Mouse (Mus musculus) heart, postnatal 4 days (tissue): ENCODE data around the gene Gpr83. TPM values are rescaled to one million over a fixed set of nuclear protein-coding genes. Genes with fewer than 3 reads are reported as not detected.

Experiments used
- DNase-seq: peaks from one replicate; pipeline ENCODE4 v3.0.0; 2021
- total RNA-seq, 2 experiments: library from RNA; stranded (reverse); gene quantifications; 2 replicates each; pipeline ENCODE4 v1.2.3; 2021

Gene Gpr83
- total RNA-seq, result not detected

- DNase-seq, result peak; percentile 31
These were observed at the start of gene Gpr83 for GRCm38 (mm10) chr9:14859868-14860639. Gpr83 (plus strand) TSS chr9:14860210.

- no peak for DNase-seq
These were observed 38.6 kb upstream of the Gpr83 start for GRCm38 (mm10) chr9:14821396-14821795.

DNA sequence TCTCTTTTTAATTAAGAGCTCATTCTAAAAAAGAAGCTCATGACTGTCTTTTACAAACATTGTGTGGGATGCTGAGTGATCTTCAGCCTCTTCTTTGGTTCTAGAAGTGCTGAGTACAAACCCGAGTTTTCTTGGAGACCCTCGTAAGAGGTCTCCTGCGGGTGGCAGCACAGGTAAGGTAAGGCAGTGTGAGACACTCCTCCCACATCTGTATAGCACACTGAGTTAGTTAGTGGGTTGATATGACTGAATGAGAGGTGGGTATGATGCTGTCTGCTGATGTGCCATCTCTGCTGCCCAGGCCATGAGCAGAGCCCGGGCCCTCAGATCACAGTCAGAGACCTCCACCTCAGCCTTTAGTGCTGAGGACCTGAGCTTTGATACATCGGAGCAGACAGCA lies 35.2 kb upstream of the Gpr83 start:
- no peak for DNase-seq

- no peak for DNase-seq
These were observed 32.1 kb upstream of the Gpr83 start for GRCm38 (mm10) chr9:14827875-14828274.

GRCm38 (mm10) chr9:14832046-14832445 lies 28.0 kb upstream of the Gpr83 start:
- DNase-seq, result no peak

- no peak for DNase-seq
These were observed 24.5 kb upstream of the Gpr83 start for GRCm38 (mm10) chr9:14835335-14836075.

DNA sequence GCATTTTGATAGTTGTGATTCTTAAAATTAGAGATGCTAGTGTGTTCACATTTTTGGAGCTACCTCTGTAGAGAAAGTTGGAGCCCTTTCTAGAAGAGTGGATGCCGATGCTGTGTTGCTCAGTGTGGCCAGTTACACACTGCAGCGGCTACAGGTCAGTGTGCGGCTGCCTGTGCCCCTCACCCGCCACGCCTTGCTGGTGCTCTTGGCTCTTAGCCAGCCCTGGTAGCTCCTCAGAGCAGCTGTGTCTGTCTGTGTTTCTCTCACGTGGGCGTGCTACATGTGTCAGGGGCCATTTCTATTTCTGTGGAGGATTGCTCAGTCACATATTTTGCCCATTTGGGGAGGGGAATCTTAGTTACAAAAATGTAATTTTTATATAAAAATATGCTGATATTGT lies 20.5 kb upstream of the Gpr83 start:
- DNase-seq, result peak; percentile 62

DNA sequence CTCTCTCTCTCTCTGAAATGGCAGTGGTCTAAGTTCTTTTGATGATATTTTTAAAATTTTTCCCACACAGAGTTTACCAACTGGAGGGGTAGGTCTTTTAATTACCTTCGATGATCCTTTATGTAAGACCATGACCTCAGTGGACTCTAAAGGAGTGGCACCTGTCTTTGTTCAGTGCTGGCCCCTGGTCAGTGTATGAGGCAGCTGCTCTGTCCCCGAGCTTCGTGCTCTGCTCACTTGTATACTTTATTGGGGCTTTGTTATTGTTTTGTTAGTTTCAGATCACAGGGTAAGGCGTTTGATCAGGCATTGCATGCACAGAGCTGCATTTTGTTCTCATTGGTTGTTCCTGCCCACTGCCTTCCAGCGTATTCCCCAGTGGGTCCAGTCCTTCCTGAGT lies 20.0 kb upstream of the Gpr83 start:
- no peak for DNase-seq

GRCm38 (mm10) chr9:14841878-14842761 lies 17.9 kb upstream of the Gpr83 start:
- DNase-seq, result peak; percentile 33

- no peak for DNase-seq
These were observed 16.6 kb upstream of the Gpr83 start for GRCm38 (mm10) chr9:14843311-14843857.

- DNase-seq, result no peak
These were observed 16.1 kb upstream of the Gpr83 start for GRCm38 (mm10) chr9:14843901-14844300.

GRCm38 (mm10) chr9:14846428-14846827 lies 13.6 kb upstream of the Gpr83 start:
- DNase-seq, result peak; percentile 17

DNA sequence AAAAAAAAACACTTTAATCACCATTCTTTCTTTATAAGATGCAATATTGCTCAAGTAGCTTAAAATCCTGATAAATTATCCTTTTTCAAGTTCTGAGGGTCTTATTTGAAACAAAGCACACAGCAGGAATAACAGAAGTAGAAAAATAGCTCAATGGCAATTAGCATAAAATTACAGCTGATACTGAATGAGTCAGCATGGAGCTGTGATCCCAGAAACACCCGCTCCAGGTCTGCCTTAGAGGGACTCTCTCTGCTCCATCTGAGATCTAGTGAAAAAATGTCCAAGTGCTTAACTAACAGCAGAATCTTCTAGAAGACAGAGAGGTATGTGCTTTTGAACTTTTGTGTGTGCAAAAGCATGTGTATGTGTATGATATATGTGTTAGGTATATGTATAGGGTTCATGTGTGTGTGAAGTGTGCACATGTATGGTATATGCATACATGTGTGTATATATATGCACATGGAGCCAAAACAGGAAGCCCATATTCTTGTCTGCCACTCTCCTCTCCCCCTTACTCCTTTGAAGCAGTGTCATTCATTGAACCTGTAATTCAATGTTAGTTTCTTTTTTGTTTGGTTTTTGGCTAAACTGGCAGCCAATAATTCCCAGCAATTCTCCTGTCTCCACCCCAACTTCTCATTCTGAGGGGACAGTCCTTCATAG lies 11.6 kb upstream of the Gpr83 start:
- no peak for DNase-seq

- no peak for DNase-seq
These were observed 5.4 kb upstream of the Gpr83 start for GRCm38 (mm10) chr9:14854585-14854984.

- DNase-seq, result peak; percentile 29
These were observed 2.9 kb upstream of the Gpr83 start for GRCm38 (mm10) chr9:14856922-14857654.

GRCm38 (mm10) chr9:14858170-14858706 lies 1.8 kb upstream of the Gpr83 start:
- no peak for DNase-seq

GRCm38 (mm10) chr9:14858782-14859181 lies 1.2 kb upstream of the Gpr83 start:
- DNase-seq, result no peak

DNA sequence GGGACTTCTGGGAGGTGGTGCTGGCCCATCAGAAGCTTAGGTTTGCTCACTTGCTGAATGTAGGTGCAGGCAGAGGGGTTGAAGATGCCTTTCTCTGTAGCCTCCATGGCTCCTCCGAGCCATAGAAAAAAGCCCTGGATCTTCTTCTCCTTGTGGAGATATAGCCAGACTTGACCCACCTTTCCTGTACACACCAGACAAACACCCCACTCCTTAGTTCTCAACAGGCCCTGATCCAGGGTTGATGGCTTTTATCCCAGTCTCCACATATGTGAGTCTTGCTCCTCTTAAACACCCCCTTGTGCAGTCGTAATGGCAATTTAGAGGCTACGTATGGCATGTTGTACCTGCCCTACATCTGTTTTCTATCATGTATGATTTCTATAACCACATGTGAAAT lies 3.1 kb downstream of the Gpr83 start:
- no peak for DNase-seq

GRCm38 (mm10) chr9:14864726-14865125 lies 4.7 kb downstream of the Gpr83 start:
- DNase-seq, result no peak

GRCm38 (mm10) chr9:14866957-14867356 lies 6.9 kb downstream of the Gpr83 start:
- peak; percentile 70 for DNase-seq

GRCm38 (mm10) chr9:14868326-14868725 lies 8.3 kb downstream of the Gpr83 start:
- no peak for DNase-seq
